In genomic region chr7:130773171-130773830, GRCm38 (mm10) we compare ENCODE assay signal across 8 mouse cellular contexts. TPM values are rescaled to one million over a fixed set of nuclear protein-coding genes. Genes with fewer than 3 reads are reported as not detected.
DNase-seq lines count a peak whose midpoint lies in the region; ATAC-seq and TF ChIP-seq lines count a peak whose summit lies in the region.

No protein-coding gene starts in this region.

- no peak for ATAC-seq in forebrain, embryonic 14.5 days
- no peak for ATAC-seq in forebrain, embryonic 16.5 days
- ATAC-seq in heart, postnatal 0 days (ENCODE audit: insufficient read depth, low read depth): peak; percentile 84
- ATAC-seq in liver, embryonic 15.5 days (ENCODE audit: insufficient read depth): peak; percentile 56; the same call in 1 of the 2 replicates

- no peaks in the 10 kb centered on the region for H3K9me3 ChIP-seq in forebrain, embryonic 14.5 days (replicated peaks; ENCODE audit: control insufficient read depth, low read length)
- no peaks in the 10 kb centered on the region for H3K9me3 ChIP-seq in forebrain, embryonic 16.5 days (ENCODE audit: control insufficient read depth, low read length)
- no peaks in the 10 kb centered on the region for H3K9me3 ChIP-seq in heart, postnatal 0 days (replicated peaks; ENCODE audit: control insufficient read depth, low read length)
- H3K9me3 ChIP-seq in liver, embryonic 15.5 days (replicated peaks): no peaks in the 10 kb centered on the region

- peak; percentile 70 for TF ChIP-seq CTCF in heart, postnatal 0 days (IDR thresholded peaks at IDR 0.05; ENCODE audit: low read depth)

- H3K27me3 ChIP-seq in forebrain, embryonic 14.5 days (replicated peaks; ENCODE audit: control insufficient read depth, insufficient read depth, low read length): no peaks in the 10 kb centered on the region
- H3K27me3 ChIP-seq in forebrain, embryonic 16.5 days (replicated peaks; ENCODE audit: control insufficient read depth, insufficient read depth, low read length): no peaks in the 10 kb centered on the region
- H3K27me3 ChIP-seq in heart, postnatal 0 days (ENCODE audit: control insufficient read depth, insufficient read depth, low read length): no peaks in the 10 kb centered on the region
- H3K27me3 ChIP-seq in liver, embryonic 15.5 days: no peaks in the 10 kb centered on the region
- H3K27me3 ChIP-seq in splenic B cell, adult 2 months (ENCODE audit: control insufficient read depth, insufficient read depth, low read length, poor library complexity, severe bottlenecking): no peaks in the 10 kb centered on the region

- peak; percentile 22 for DNase-seq in forebrain, embryonic 14.5 days (ENCODE audit: low spot score)
- DNase-seq in urinary bladder, postnatal 25 days (ENCODE audit: low spot score): peak; percentile 52
- DNase-seq in urinary bladder, postnatal 10 days (ENCODE audit: low spot score): no peak
- DNase-seq in heart, postnatal 0 days (ENCODE audit: low spot score): peak; percentile 41
- peak; percentile 65 for DNase-seq in splenic B cell, adult 2 months (ENCODE audit: low read depth, low spot score)
- DNase-seq in left cerebral cortex, adult 11 months (ENCODE audit: low spot score): no peak

- 64% methylated on average over 11 of the region's 11 CpGs for WGBS in forebrain, embryonic 14.5 days
- WGBS in forebrain, embryonic 16.5 days: 66% methylated on average over 11 of the region's 11 CpGs
- 59% methylated on average over 11 of the region's 11 CpGs for WGBS in heart, postnatal 0 days
- WGBS in liver, embryonic 15.5 days (ENCODE audit: insufficient replicate concordance): 50% methylated on average over 11 of the region's 11 CpGs

- H3K4me3 ChIP-seq in forebrain, embryonic 14.5 days (ENCODE audit: low read depth, low read length): no peak overlapping the region
- H3K4me3 ChIP-seq in forebrain, embryonic 16.5 days (replicated peaks; ENCODE audit: low read length): no peak overlapping the region
- no peak overlapping the region for H3K4me3 ChIP-seq in heart, postnatal 0 days (ENCODE audit: low read depth, low read length)
- H3K4me3 ChIP-seq in liver, embryonic 15.5 days (replicated peaks): no peak overlapping the region

- H3K27ac ChIP-seq in forebrain, embryonic 14.5 days (ENCODE audit: low read depth, low read length): no peak overlapping the region
- H3K27ac ChIP-seq in forebrain, embryonic 16.5 days (ENCODE audit: low read length): no peak overlapping the region
- H3K27ac ChIP-seq in heart, postnatal 0 days (ENCODE audit: low read depth): peak overlapping the region; percentile 70; the same call in 1 of the 2 replicates
- no peak overlapping the region for H3K27ac ChIP-seq in liver, embryonic 15.5 days (replicated peaks)

- no peaks in the 10 kb centered on the region for H3K4me1 ChIP-seq in forebrain, embryonic 14.5 days (ENCODE audit: control insufficient read depth, insufficient read depth, low read length)
- H3K4me1 ChIP-seq in forebrain, embryonic 16.5 days (replicated peaks; ENCODE audit: control insufficient read depth, insufficient read depth, low read length): no peaks in the 10 kb centered on the region
- H3K4me1 ChIP-seq in heart, postnatal 0 days (ENCODE audit: control insufficient read depth, insufficient read depth): peaks cover 5% of the 10 kb centered on the region; the same call in 1 of the 2 replicates
- no peaks in the 10 kb centered on the region; the same call in 1 of the 2 replicates for H3K4me1 ChIP-seq in liver, embryonic 15.5 days (replicated peaks)

- no peak overlapping the region for H3K4me2 ChIP-seq in forebrain, embryonic 14.5 days (ENCODE audit: low read length)
- H3K4me2 ChIP-seq in forebrain, embryonic 16.5 days (ENCODE audit: low read length): no peak overlapping the region
- H3K4me2 ChIP-seq in heart, postnatal 0 days (ENCODE audit: low read depth, low read length): no peak overlapping the region
- H3K4me2 ChIP-seq in liver, embryonic 15.5 days: no peak overlapping the region

- no peak overlapping the region for H3K9ac ChIP-seq in forebrain, embryonic 14.5 days (ENCODE audit: low read length)
- H3K9ac ChIP-seq in forebrain, embryonic 16.5 days (replicated peaks; ENCODE audit: low read depth, low read length): no peak overlapping the region
- no peak overlapping the region for H3K9ac ChIP-seq in heart, postnatal 0 days (replicated peaks; ENCODE audit: low read depth, low read length)
- no peak overlapping the region for H3K9ac ChIP-seq in liver, embryonic 15.5 days

- TF ChIP-seq EP300 in heart, postnatal 0 days (IDR thresholded peaks at IDR 0.05; ENCODE audit: low read depth): no peak

- no peaks in the 10 kb centered on the region for H3K36me3 ChIP-seq in forebrain, embryonic 14.5 days (ENCODE audit: control insufficient read depth, insufficient read depth, low read length)
- no peaks in the 10 kb centered on the region for H3K36me3 ChIP-seq in forebrain, embryonic 16.5 days (ENCODE audit: control insufficient read depth, insufficient read depth)
- no peaks in the 10 kb centered on the region for H3K36me3 ChIP-seq in heart, postnatal 0 days (replicated peaks; ENCODE audit: control insufficient read depth, insufficient read depth, low read length)
- H3K36me3 ChIP-seq in liver, embryonic 15.5 days (replicated peaks): no peaks in the 10 kb centered on the region
- no peaks in the 10 kb centered on the region for H3K36me3 ChIP-seq in splenic B cell, adult 2 months (ENCODE audit: control insufficient read depth, insufficient read depth, low read length, poor library complexity, severe bottlenecking)

RNA-seq across cellular contexts. Expression of gene Btbd16, which starts 0.6 kb away (rescaled TPM):
- polyA plus RNA-seq in forebrain, embryonic 14.5 days (2014; fragmentation: Nextera tagmentation; extraction: Ambion mirVana): not detected in 2 replicates
- polyA plus RNA-seq in forebrain, embryonic 16.5 days (2015; fragmentation: Nextera tagmentation; extraction: Ambion mirVana): not detected in 2 replicates
- total RNA-seq in heart, postnatal 0 days (2014; rRNA removed; ENCODE audit: low replicate concordance): not detected in 2 replicates
- polyA plus RNA-seq in heart, postnatal 0 days (2015; fragmentation: Nextera tagmentation; extraction: Ambion mirVana): 0.12 and 0.25 TPM in 2 replicates
- not detected in 2 replicates for polyA plus RNA-seq in liver, embryonic 15.5 days (2015; fragmentation: Nextera tagmentation; extraction: Ambion mirVana)

Comparison
In these comparisons a context has a peak if more than half of its experiments do, and no peak if none do; other contexts are left out.
1. DNase-seq: peak in forebrain, embryonic 14.5 days (single experiment), urinary bladder, postnatal 25 days (single experiment), heart, postnatal 0 days (single experiment) and splenic B cell, adult 2 months (single experiment); none in urinary bladder, postnatal 10 days (single experiment) and left cerebral cortex, adult 11 months (single experiment).
2. ATAC-seq: peak in heart, postnatal 0 days (single experiment) and liver, embryonic 15.5 days (single experiment); none in forebrain, embryonic 14.5 days (single experiment) and forebrain, embryonic 16.5 days (single experiment).